Mouse (Mus musculus): ENCODE results near the gene Popdc2.

Gene Popdc2

GRCm38 (mm10) chr16:38354185-38354913, 7.7 kb upstream of the Popdc2 start:
- no peak for DNase-seq (ENCODE audit: low spot score in 2 of 2)

- DNase-seq (ENCODE audit: low spot score in 2 of 2) = no peak
Measured at GRCm38 (mm10) chr16:38358256-38358812, 3.7 kb upstream of the Popdc2 start.

- DNase-seq (ENCODE audit: low spot score in 2 of 2) = no peak
Measured at GRCm38 (mm10) chr16:38359241-38359640, 2.8 kb upstream of the Popdc2 start.

GRCm38 (mm10) chr16:38359857-38360256, 2.2 kb upstream of the Popdc2 start:
- no peak for DNase-seq (ENCODE audit: low spot score in 2 of 2)

GRCm38 (mm10) chr16:38360317-38360716, 1.7 kb upstream of the Popdc2 start:
- DNase-seq (ENCODE audit: low spot score in 2 of 2) = no peak

- DNase-seq (ENCODE audit: low spot score in 2 of 2) = no peak
Measured at GRCm38 (mm10) chr16:38362493-38363255, 665 bp downstream of the Popdc2 start.

- DNase-seq (ENCODE audit: low spot score in 2 of 2) = no peak
Measured at GRCm38 (mm10) chr16:38363256-38363595, 1.2 kb downstream of the Popdc2 start.

- DNase-seq (ENCODE audit: low spot score in 2 of 2) = no peak
Measured at GRCm38 (mm10) chr16:38363657-38364056, 1.6 kb downstream of the Popdc2 start.

GRCm38 (mm10) chr16:38365390-38365789, 3.4 kb downstream of the Popdc2 start:
- no peak for DNase-seq (ENCODE audit: low spot score in 2 of 2)

- DNase-seq (ENCODE audit: low spot score in 2 of 2) = no peak
Measured at GRCm38 (mm10) chr16:38366231-38366630, 4.2 kb downstream of the Popdc2 start.

GRCm38 (mm10) chr16:38368336-38368735, 6.3 kb downstream of the Popdc2 start:
- no peak for DNase-seq (ENCODE audit: low spot score in 2 of 2)

GRCm38 (mm10) chr16:38369000-38369399, 7.0 kb downstream of the Popdc2 start:
- no peak for DNase-seq (ENCODE audit: low spot score in 2 of 2)

- no peak for DNase-seq (ENCODE audit: low spot score in 2 of 2)
Measured at GRCm38 (mm10) chr16:38369431-38369830, 7.4 kb downstream of the Popdc2 start.

GRCm38 (mm10) chr16:38369992-38370484, 8.0 kb downstream of the Popdc2 start:
- no peak for DNase-seq (ENCODE audit: low spot score in 2 of 2)

GRCm38 (mm10) chr16:38370633-38371374, 8.8 kb downstream of the Popdc2 start:
- no peak for DNase-seq (ENCODE audit: low spot score in 2 of 2)

- peak in 1 of 2 experiments; percentile 48 for DNase-seq (ENCODE audit: low spot score in 2 of 2)
Measured at GRCm38 (mm10) chr16:38371705-38372296, 9.8 kb downstream of the Popdc2 start.

- DNase-seq (ENCODE audit: low spot score in 2 of 2) = no peak
Measured at GRCm38 (mm10) chr16:38372876-38373275, 10.9 kb downstream of the Popdc2 start.

- DNase-seq (ENCODE audit: low spot score in 2 of 2) = no peak
Measured at GRCm38 (mm10) chr16:38373439-38373838, 11.4 kb downstream of the Popdc2 start.

GRCm38 (mm10) chr16:38373941-38374340, 11.9 kb downstream of the Popdc2 start:
- no peak for DNase-seq (ENCODE audit: low spot score in 2 of 2)

- peak; percentile 49 to 53 for DNase-seq (ENCODE audit: low spot score in 2 of 2)
Measured at GRCm38 (mm10) chr16:38374379-38375140, 12.6 kb downstream of the Popdc2 start.

- no peak for DNase-seq (ENCODE audit: low spot score in 2 of 2)
Measured at GRCm38 (mm10) chr16:38375182-38375581, 13.2 kb downstream of the Popdc2 start.
